Mouse (Mus musculus): ENCODE measurements around the gene Kxd1. TPM values are rescaled to one million over a fixed set of nuclear protein-coding genes. Genes with fewer than 3 reads are reported as not detected.

Kxd1 gene
- polyA plus RNA-seq, 1 experiment from 2014 or later: 47.4 TPM

- no peak overlapping the region for H3K4me2 ChIP-seq (ENCODE audit: low read depth, low read length)
- no peak overlapping the region for H3K4me3 ChIP-seq (ENCODE audit: low read depth, low read length)
- no peak for ATAC-seq (replicated peaks; ENCODE audit: insufficient number of reproducible peaks, low FRiP score, low TSS enrichment, low read depth)
- no peaks in the 10 kb centered on the region for H3K4me1 ChIP-seq (ENCODE audit: control insufficient read depth, insufficient read depth, low read length)
- no peak for DNase-seq (ENCODE audit: low spot score)
- 68% methylated on average over 2 of the region's 2 CpGs for WGBS
- H3K9me3 ChIP-seq (replicated peaks; ENCODE audit: control insufficient read depth, low read length): no peaks in the 10 kb centered on the region
- no peaks in the 10 kb centered on the region for H3K36me3 ChIP-seq (replicated peaks; ENCODE audit: control insufficient read depth, insufficient read depth, low read depth, low read length)
- no peak overlapping the region for H3K27ac ChIP-seq (replicated peaks; ENCODE audit: low read depth, low read length)
- H3K27me3 ChIP-seq (ENCODE audit: control insufficient read depth, insufficient read depth, low read length): no peaks in the 10 kb centered on the region
- H3K9ac ChIP-seq (replicated peaks; ENCODE audit: low read length): no peak overlapping the region
Measured at GRCm38 (mm10) chr8:70469938-70470337, 57.8 kb downstream of the Kxd1 start.

GRCm38 (mm10) chr8:70469295-70469916 is 58.4 kb downstream of the Kxd1 start:
- DNase-seq (ENCODE audit: low spot score) (no peak), ATAC-seq (replicated peaks; ENCODE audit: insufficient number of reproducible peaks, low FRiP score, low TSS enrichment, low read depth) (no peak)
- H3K4me2 ChIP-seq (ENCODE audit: low read depth, low read length): no peak overlapping the region
- H3K27me3 ChIP-seq (ENCODE audit: control insufficient read depth, insufficient read depth, low read length): no peaks in the 10 kb centered on the region
- H3K9ac ChIP-seq (replicated peaks; ENCODE audit: low read length): no peak overlapping the region
- H3K4me3 ChIP-seq (ENCODE audit: low read depth, low read length): no peak overlapping the region
- no peaks in the 10 kb centered on the region for H3K4me1 ChIP-seq (ENCODE audit: control insufficient read depth, insufficient read depth, low read length)
- no peaks in the 10 kb centered on the region for H3K9me3 ChIP-seq (replicated peaks; ENCODE audit: control insufficient read depth, low read length)
- H3K36me3 ChIP-seq (replicated peaks; ENCODE audit: control insufficient read depth, insufficient read depth, low read depth, low read length): no peaks in the 10 kb centered on the region
- 55% methylated on average over 10 of the region's 10 CpGs for WGBS
- no peak overlapping the region for H3K27ac ChIP-seq (replicated peaks; ENCODE audit: low read depth, low read length)

GRCm38 (mm10) chr8:70468733-70469132 is 59.0 kb downstream of the Kxd1 start:
- Histone ChIP-seq H3K4me2 (ENCODE audit: low read depth, low read length) (no peak overlapping the region), H3K9me3 (replicated peaks; ENCODE audit: control insufficient read depth, low read length) (no peaks in the 10 kb centered on the region), H3K4me1 (ENCODE audit: control insufficient read depth, insufficient read depth, low read length) (no peaks in the 10 kb centered on the region), H3K36me3 (replicated peaks; ENCODE audit: control insufficient read depth, insufficient read depth, low read depth, low read length) (no peaks in the 10 kb centered on the region), H3K27me3 (ENCODE audit: control insufficient read depth, insufficient read depth, low read length) (no peaks in the 10 kb centered on the region), H3K27ac (replicated peaks; ENCODE audit: low read depth, low read length) (no peak overlapping the region), H3K4me3 (ENCODE audit: low read depth, low read length) (no peak overlapping the region), H3K9ac (replicated peaks; ENCODE audit: low read length) (no peak overlapping the region)
- DNase-seq (ENCODE audit: low spot score) (no peak), ATAC-seq (replicated peaks; ENCODE audit: insufficient number of reproducible peaks, low FRiP score, low TSS enrichment, low read depth) (no peak)
- WGBS: 89% methylated on average over 4 of the region's 4 CpGs

GRCm38 (mm10) chr8:70467907-70468306 is 59.8 kb downstream of the Kxd1 start:
- no peak for ATAC-seq (replicated peaks; ENCODE audit: insufficient number of reproducible peaks, low FRiP score, low TSS enrichment, low read depth)

GRCm38 (mm10) chr8:70467229-70467725 is 60.5 kb downstream of the Kxd1 start:
- no peak for ATAC-seq (replicated peaks; ENCODE audit: insufficient number of reproducible peaks, low FRiP score, low TSS enrichment, low read depth)
- H3K9ac ChIP-seq (replicated peaks; ENCODE audit: low read length): no peak overlapping the region
- 58% methylated on average over 5 of the region's 5 CpGs for WGBS

More at GRCm38 (mm10) chr8:70467907-70468306, 59.8 kb downstream of the Kxd1 start:
- Histone ChIP-seq H3K4me1 (ENCODE audit: control insufficient read depth, insufficient read depth, low read length) (no peaks in the 10 kb centered on the region), H3K4me3 (ENCODE audit: low read depth, low read length) (no peak overlapping the region), H3K9me3 (replicated peaks; ENCODE audit: control insufficient read depth, low read length) (no peaks in the 10 kb centered on the region), H3K36me3 (replicated peaks; ENCODE audit: control insufficient read depth, insufficient read depth, low read depth, low read length) (no peaks in the 10 kb centered on the region), H3K27ac (replicated peaks; ENCODE audit: low read depth, low read length) (no peak overlapping the region), H3K27me3 (ENCODE audit: control insufficient read depth, insufficient read depth, low read length) (no peaks in the 10 kb centered on the region), H3K9ac (replicated peaks; ENCODE audit: low read length) (no peak overlapping the region), H3K4me2 (ENCODE audit: low read depth, low read length) (no peak overlapping the region)
- no peak for DNase-seq (ENCODE audit: low spot score)
- WGBS: 75% methylated on average over 1 of the region's 1 CpGs

GRCm38 (mm10) chr8:70466771-70467170 is 61.0 kb downstream of the Kxd1 start:
- no peaks in the 10 kb centered on the region for H3K9me3 ChIP-seq (replicated peaks; ENCODE audit: control insufficient read depth, low read length)
- 56% methylated on average over 11 of the region's 11 CpGs for WGBS
- H3K4me3 ChIP-seq (ENCODE audit: low read depth, low read length): no peak overlapping the region
- 0 out of 2 replicates have a peak overlapping the region, but pooled peaks have one; percentile 20 for H3K27ac ChIP-seq (replicated peaks; ENCODE audit: low read depth, low read length)
- DNase-seq (ENCODE audit: low spot score): no peak
- H3K27me3 ChIP-seq (ENCODE audit: control insufficient read depth, insufficient read depth, low read length): no peaks in the 10 kb centered on the region
- H3K4me1 ChIP-seq (ENCODE audit: control insufficient read depth, insufficient read depth, low read length): no peaks in the 10 kb centered on the region
- no peak for ATAC-seq (replicated peaks; ENCODE audit: insufficient number of reproducible peaks, low FRiP score, low TSS enrichment, low read depth)
- H3K9ac ChIP-seq (replicated peaks; ENCODE audit: low read length): no peak overlapping the region
- H3K36me3 ChIP-seq (replicated peaks; ENCODE audit: control insufficient read depth, insufficient read depth, low read depth, low read length): no peaks in the 10 kb centered on the region
- H3K4me2 ChIP-seq (ENCODE audit: low read depth, low read length): no peak overlapping the region

More at GRCm38 (mm10) chr8:70467229-70467725, 60.5 kb downstream of the Kxd1 start:
- H3K4me3 ChIP-seq (ENCODE audit: low read depth, low read length): no peak overlapping the region
- H3K27me3 ChIP-seq (ENCODE audit: control insufficient read depth, insufficient read depth, low read length): no peaks in the 10 kb centered on the region
- no peaks in the 10 kb centered on the region for H3K36me3 ChIP-seq (replicated peaks; ENCODE audit: control insufficient read depth, insufficient read depth, low read depth, low read length)
- H3K27ac ChIP-seq (replicated peaks; ENCODE audit: low read depth, low read length): 0 out of 2 replicates have a peak overlapping the region, but pooled peaks have one; percentile 20
- no peaks in the 10 kb centered on the region for H3K4me1 ChIP-seq (ENCODE audit: control insufficient read depth, insufficient read depth, low read length)
- DNase-seq (ENCODE audit: low spot score): no peak
- H3K4me2 ChIP-seq (ENCODE audit: low read depth, low read length): no peak overlapping the region
- no peaks in the 10 kb centered on the region for H3K9me3 ChIP-seq (replicated peaks; ENCODE audit: control insufficient read depth, low read length)

GRCm38 (mm10) chr8:70466305-70466704 is 61.5 kb downstream of the Kxd1 start:
- no peak for DNase-seq (ENCODE audit: low spot score)
- Histone ChIP-seq H3K4me3 (ENCODE audit: low read depth, low read length) (no peak overlapping the region), H3K9me3 (replicated peaks; ENCODE audit: control insufficient read depth, low read length) (no peaks in the 10 kb centered on the region), H3K36me3 (replicated peaks; ENCODE audit: control insufficient read depth, insufficient read depth, low read depth, low read length) (no peaks in the 10 kb centered on the region), H3K27ac (replicated peaks; ENCODE audit: low read depth, low read length) (no peak overlapping the region), H3K27me3 (ENCODE audit: control insufficient read depth, insufficient read depth, low read length) (no peaks in the 10 kb centered on the region), H3K4me2 (ENCODE audit: low read depth, low read length) (no peak overlapping the region), H3K9ac (replicated peaks; ENCODE audit: low read length) (no peak overlapping the region), H3K4me1 (ENCODE audit: control insufficient read depth, insufficient read depth, low read length) (no peaks in the 10 kb centered on the region)
- 88% methylated on average over 4 of the region's 4 CpGs for WGBS
- ATAC-seq (replicated peaks; ENCODE audit: insufficient number of reproducible peaks, low FRiP score, low TSS enrichment, low read depth): no peak

GRCm38 (mm10) chr8:70465701-70466100 is 62.1 kb downstream of the Kxd1 start:
- no peaks in the 10 kb centered on the region for H3K4me1 ChIP-seq (ENCODE audit: control insufficient read depth, insufficient read depth, low read length)
- ATAC-seq (replicated peaks; ENCODE audit: insufficient number of reproducible peaks, low FRiP score, low TSS enrichment, low read depth) (no peak), DNase-seq (ENCODE audit: low spot score) (no peak)
- no peaks in the 10 kb centered on the region for H3K27me3 ChIP-seq (ENCODE audit: control insufficient read depth, insufficient read depth, low read length)
- H3K9me3 ChIP-seq (replicated peaks; ENCODE audit: control insufficient read depth, low read length): no peaks in the 10 kb centered on the region
- H3K9ac ChIP-seq (replicated peaks; ENCODE audit: low read length): no peak overlapping the region
- H3K4me3 ChIP-seq (ENCODE audit: low read depth, low read length): no peak overlapping the region
- WGBS: 89% methylated on average over 4 of the region's 4 CpGs
- H3K36me3 ChIP-seq (replicated peaks; ENCODE audit: control insufficient read depth, insufficient read depth, low read depth, low read length): no peaks in the 10 kb centered on the region
- no peak overlapping the region for H3K27ac ChIP-seq (replicated peaks; ENCODE audit: low read depth, low read length)
- no peak overlapping the region for H3K4me2 ChIP-seq (ENCODE audit: low read depth, low read length)
